Mouse (Mus musculus) left cerebral cortex, postnatal 14 days (tissue): ENCODE results near the gene Ccdc27. TPM values are rescaled to one million over a fixed set of nuclear protein-coding genes. Genes with fewer than 3 reads are reported as not detected.

ENCODE experiments used
- DNase-seq, 2 experiments: peaks; one replicate each; pipeline ENCODE4 v3.0.0; 2021 to 2022; ENCODE audit warnings: low spot score in 2 of 2, mixed read lengths in 1 of 2
- intact Hi-C: fragments of 180-260 bp; cut with DNase I; formaldehyde crosslinking; loops from one replicate; pipeline ENCODE4 v1.15.1; 2025
- total RNA-seq, 2 experiments: library from RNA; stranded (reverse); gene quantifications; 2 replicates each; pipeline ENCODE4 v1.2.3; 2021

The Ccdc27 gene
- total RNA-seq, 2 experiments from 2014 or later, result 0.26 to 0.32 TPM

GRCm38 (mm10) chr4:153980470-153980869 is 62.0 kb downstream of the Ccdc27 start:
- intact Hi-C loops, result no loop called here
- no peak for DNase-seq

GRCm38 (mm10) chr4:153979243-153979642 is 63.2 kb downstream of the Ccdc27 start:
- no peak for DNase-seq

More at GRCm38 (mm10) chr4:153979243-153979642, 63.2 kb downstream of the Ccdc27 start:
- intact Hi-C loops, result no loop called here

Other genes with a start within 250 kb of the Ccdc27 start
- 10 to 100 TPM; 22.1 to 23.2 TPM for gene A430005L14Rik, start 85.4 kb downstream of the Ccdc27 start, total RNA-seq
- gene Dffb, start 67.6 kb downstream of the Ccdc27 start, total RNA-seq, result 10 to 100 TPM; 12.6 to 13.3 TPM
- 10 to 100 TPM; 27.3 to 28.8 TPM for gene Cep104, start 67.5 kb downstream of the Ccdc27 start, total RNA-seq
- gene Lrrc47, start 30.9 kb downstream of the Ccdc27 start, total RNA-seq, result 10 to 100 TPM; 48.9 to 49.8 TPM
- 1 to 10 TPM; 4.5 to 4.9 TPM for gene Smim1, start 16.4 kb downstream of the Ccdc27 start, total RNA-seq
- under 1 TPM; 0.48 to 0.95 TPM for gene Trp73, start 97.5 kb upstream of the Ccdc27 start, total RNA-seq
- 10 to 100 TPM; 28.1 to 28.7 TPM for gene Wrap73, start 99.7 kb upstream of the Ccdc27 start, total RNA-seq
- gene Tprgl, start 118.0 kb upstream of the Ccdc27 start, total RNA-seq, result 100 to 1,000 TPM; 144 to 149 TPM
- 10 to 100 TPM in 1 of 2 experiments, 1 to 10 TPM in 1; 8.4 to 11.2 TPM for gene Megf6, start 128.1 kb upstream of the Ccdc27 start, total RNA-seq